ENCODE assay signal across 7 mouse cellular contexts in the genomic region with DNA sequence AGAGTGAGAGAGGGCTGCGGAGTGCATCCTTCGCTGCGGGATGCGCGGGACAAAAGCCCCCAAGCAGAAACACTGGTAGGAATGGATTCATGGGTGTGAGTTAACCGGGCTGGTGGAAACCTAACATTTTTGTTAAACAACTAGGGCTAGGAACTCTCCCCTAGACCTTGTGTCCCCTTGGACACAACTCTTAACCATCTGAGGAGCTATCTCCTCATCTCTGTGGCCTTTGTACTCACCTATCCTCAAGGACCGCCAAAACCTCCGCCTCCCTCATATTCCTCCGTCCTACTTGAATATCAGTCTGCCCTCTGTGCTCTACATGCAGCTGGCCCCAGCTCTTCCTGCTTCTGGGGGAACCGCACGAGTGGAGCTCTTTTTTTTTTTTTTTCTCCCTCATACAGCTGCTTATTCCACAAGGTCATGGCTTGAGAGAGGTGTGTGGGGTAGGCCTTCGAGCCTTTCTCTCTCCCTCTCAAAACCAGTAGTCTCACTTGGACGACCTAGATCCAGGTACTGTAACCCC. TPM values are rescaled to one million over a fixed set of nuclear protein-coding genes. Genes with fewer than 3 reads are reported as not detected.
DNase-seq lines count a peak whose midpoint lies in the region; ATAC-seq lines count a peak whose summit lies in the region.

No protein-coding gene starts in this region.

- no peaks in the 10 kb centered on the region for H3K9me3 ChIP-seq in liver, embryonic 16.5 days (replicated peaks; ENCODE audit: control insufficient read depth, low read length)

- 0 out of 2 replicates have a peak overlapping the region, but pooled peaks have one; percentile 20 for H3K4me2 ChIP-seq in liver, embryonic 16.5 days (ENCODE audit: low read depth, low read length)

- peak; percentile 32 for DNase-seq in retina, postnatal 1 day
- no peak for DNase-seq in retina, embryonic 14.5 days (ENCODE audit: low spot score)
- DNase-seq in MN1 (ENCODE audit: low spot score) = no peak
- DNase-seq in spleen, postnatal 4 days (ENCODE audit: low spot score in 2 of 2) = no peak

- ATAC-seq in hematopoietic stem cell, adult 5-6 weeks (replicated peaks in 1 of 2; ENCODE audit: insufficient read depth in 1 of 2, low FRiP score in 2 of 2, low TSS enrichment in 1 of 2, low read depth in 1 of 2, poor library complexity in 2 of 2, severe bottlenecking in 2 of 2) = peak; percentile 48 to 50; a peak in 3 of 4 replicates
- no peak for ATAC-seq in liver, embryonic 16.5 days (ENCODE audit: low read depth)
- ATAC-seq in erythroid progenitor cell, adult 5-6 weeks (replicated peaks; ENCODE audit: low FRiP score, poor library complexity, severe bottlenecking) = no peak

- H3K4me1 ChIP-seq in liver, embryonic 16.5 days (ENCODE audit: control insufficient read depth, low read depth, low read length) = no peaks in the 10 kb centered on the region

- WGBS in liver, embryonic 16.5 days (ENCODE audit: insufficient replicate concordance) = 19% methylated on average over 13 of the region's 13 CpGs

- no peak overlapping the region for H3K4me3 ChIP-seq in liver, embryonic 16.5 days (ENCODE audit: low read depth, low read length)

- H3K36me3 ChIP-seq in liver, embryonic 16.5 days (ENCODE audit: control insufficient read depth, insufficient read depth) = no peaks in the 10 kb centered on the region

- H3K27me3 ChIP-seq in liver, embryonic 16.5 days (ENCODE audit: control insufficient read depth, insufficient read depth, low read depth, low read length) = peaks cover 33% of the 10 kb centered on the region

- H3K27ac ChIP-seq in liver, embryonic 16.5 days (ENCODE audit: low read length) = no peak overlapping the region

- no peak overlapping the region for H3K9ac ChIP-seq in liver, embryonic 16.5 days (ENCODE audit: low read depth, low read length)

RNA-seq across cellular contexts. Expression of gene 5730409E04Rik, which starts 10.8 kb away (rescaled TPM):
- 7.6 and 15.5 TPM in 2 replicates for total RNA-seq in hematopoietic stem cell, adult 5-6 weeks (2017)
- 0.13 and 0.18 TPM in 2 replicates for polyA plus RNA-seq in liver, embryonic 16.5 days (2015; fragmentation: Nextera tagmentation; extraction: Ambion mirVana)
- not detected in 2 replicates for total RNA-seq in erythroid progenitor cell, adult 5-6 weeks (2015; ENCODE audit: low replicate concordance)
- 0.39 TPM in 1 of 2 replicates, not detected in the other for total RNA-seq in erythroid progenitor cell, adult 5-6 weeks (2017; ENCODE audit: low replicate concordance)

RNA-seq across cellular contexts. Expression of gene Psmb2, which starts 57.0 kb away (rescaled TPM):
- 106 and 109 TPM in 2 replicates for total RNA-seq in hematopoietic stem cell, adult 5-6 weeks (2017)
- polyA plus RNA-seq in liver, embryonic 16.5 days (2015; fragmentation: Nextera tagmentation; extraction: Ambion mirVana) = 222 and 248 TPM in 2 replicates
- total RNA-seq in erythroid progenitor cell, adult 5-6 weeks (2015; ENCODE audit: low replicate concordance) = 78.2 and 88.0 TPM in 2 replicates
- 11.7 and 47.1 TPM in 2 replicates for total RNA-seq in erythroid progenitor cell, adult 5-6 weeks (2017; ENCODE audit: low replicate concordance)

Comparison
In these comparisons a context has a peak if more than half of its experiments do, and no peak if none do; other contexts are left out.
1. ATAC-seq: peak in hematopoietic stem cell, adult 5-6 weeks (2 of 2); none in liver, embryonic 16.5 days (single experiment) and erythroid progenitor cell, adult 5-6 weeks (single experiment).